Mouse (Mus musculus): ENCODE measurements at regions not wholly inside any gene's neighbourhood (a gene's known extent, or its start where the extent isn't known, plus 50 kb on each side); places are given as distances from the start of the nearest gene placed in this dataset.
A peak's percentile ranks its signal among the peaks of the same experiment; 100 is the strongest.

DNA sequence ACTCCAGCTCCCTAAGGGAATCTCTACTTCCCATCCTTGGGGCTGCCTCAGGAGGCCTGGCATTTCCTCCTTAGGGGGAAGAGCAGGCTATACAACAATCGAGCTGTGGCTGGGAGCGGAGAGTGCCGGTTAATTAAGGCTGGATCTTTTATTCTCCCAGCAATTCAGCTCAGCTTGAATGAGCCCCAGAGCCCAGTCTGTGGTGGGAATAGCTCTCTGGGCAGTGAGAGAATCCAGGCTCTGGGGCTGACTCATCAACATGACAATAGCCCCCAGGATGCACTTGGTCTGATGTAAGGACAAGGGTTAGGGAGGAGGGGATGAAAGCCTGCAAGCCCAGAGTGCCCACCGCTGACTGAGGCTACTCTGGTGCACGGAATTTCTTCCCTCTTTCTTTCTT lies 280.2 kb upstream of the Sox9 start:
- DNase-seq (ENCODE audit: extremely low spot score in 1 of 2, low spot score in 1 of 2): peak; percentile 14 to 31

- DNase-seq (ENCODE audit: extremely low spot score in 1 of 2, low spot score in 1 of 2): no peak
Observed at GRCm38 (mm10) chr11:112519076-112519475, 262.9 kb upstream of the Sox9 start.

GRCm38 (mm10) chr11:112524983-112525382 lies 257.0 kb upstream of the Sox9 start:
- DNase-seq (ENCODE audit: extremely low spot score in 1 of 2, low spot score in 1 of 2): no peak

DNA sequence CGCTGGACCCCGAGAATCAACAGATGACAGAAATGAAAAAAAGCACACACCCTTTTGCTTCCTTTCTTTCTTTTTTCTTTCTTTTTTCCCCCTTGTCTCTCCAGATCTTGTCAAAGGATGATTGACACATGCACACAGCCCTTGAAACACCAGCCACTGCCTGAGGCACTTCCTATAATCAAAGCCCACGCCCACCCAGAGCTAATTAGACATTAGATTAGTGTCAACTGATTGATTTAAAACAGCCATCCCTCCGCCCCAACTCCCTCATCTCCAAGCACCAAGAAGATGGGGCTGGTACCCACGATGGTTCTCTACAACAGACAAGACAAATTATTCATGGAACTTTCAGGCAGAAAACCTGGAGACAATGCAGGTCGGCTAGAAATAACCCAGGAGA lies 239.5 kb upstream of the Sox9 start:
- DNase-seq (ENCODE audit: extremely low spot score in 1 of 2, low spot score in 1 of 2): no peak

GRCm38 (mm10) chr11:112543473-112543872 lies 238.6 kb upstream of the Sox9 start:
- DNase-seq (ENCODE audit: extremely low spot score in 1 of 2, low spot score in 1 of 2): no peak

DNA sequence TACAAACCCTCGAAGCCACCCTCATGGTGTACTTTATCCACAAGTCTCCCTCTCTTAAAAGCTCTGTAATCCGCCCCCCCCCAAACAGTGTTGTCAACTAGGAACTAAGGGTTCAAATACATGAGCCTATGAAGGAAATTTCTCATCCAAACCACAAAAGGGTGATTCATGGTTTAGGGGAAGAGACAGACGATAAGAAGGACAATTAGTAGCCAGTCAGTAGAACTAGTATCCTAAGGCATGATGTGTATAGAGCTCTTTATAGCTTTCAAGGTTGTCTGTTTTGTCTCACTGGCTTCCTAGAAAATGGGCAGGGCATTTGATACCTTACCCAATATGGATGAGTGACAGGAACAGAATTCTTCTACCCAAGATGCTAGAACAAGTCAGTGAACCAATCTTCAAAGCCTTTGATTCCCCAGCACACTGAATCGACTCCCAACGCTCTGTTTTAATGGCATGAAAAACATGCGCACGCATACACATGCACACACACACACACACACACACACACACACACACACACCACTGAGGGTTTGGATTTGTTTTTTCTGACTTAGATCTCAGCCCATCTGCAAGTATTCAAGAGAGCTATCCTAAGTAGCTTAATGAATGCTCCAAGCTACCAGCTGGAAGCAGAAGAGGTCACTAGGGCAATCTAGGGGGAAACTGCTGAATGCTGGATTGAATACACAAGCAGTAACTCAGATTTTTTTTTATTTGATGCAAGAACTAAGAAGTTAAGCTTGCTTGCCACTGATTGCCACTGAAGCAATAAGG lies 236.6 kb upstream of the Sox9 start:
- DNase-seq (ENCODE audit: extremely low spot score in 1 of 2, low spot score in 1 of 2): no peak

GRCm38 (mm10) chr11:112546162-112546561 lies 235.9 kb upstream of the Sox9 start:
- DNase-seq (ENCODE audit: extremely low spot score in 1 of 2, low spot score in 1 of 2): no peak

DNA sequence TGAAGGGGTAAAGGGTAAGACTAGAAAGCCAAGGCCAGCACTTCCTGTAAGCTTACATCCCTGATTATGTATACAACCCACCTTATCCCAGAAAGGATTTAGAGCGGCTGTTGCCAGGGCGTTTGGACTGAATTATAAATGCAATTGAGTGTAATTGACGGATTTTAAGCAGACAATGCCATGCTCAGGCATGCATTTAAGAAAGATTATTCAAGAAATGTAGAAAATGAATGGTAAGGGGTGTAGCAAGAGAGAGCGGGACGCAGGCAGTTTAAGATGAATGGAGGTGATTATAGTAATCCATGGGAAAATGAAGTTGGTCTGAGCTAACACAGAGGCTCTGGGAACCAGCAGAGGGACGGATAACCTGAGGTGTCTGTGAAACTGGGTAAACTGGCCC lies 229.2 kb upstream of the Sox9 start:
- DNase-seq (ENCODE audit: extremely low spot score in 1 of 2, low spot score in 1 of 2): no peak

- DNase-seq (ENCODE audit: extremely low spot score in 1 of 2, low spot score in 1 of 2): no peak
Observed at GRCm38 (mm10) chr11:112563027-112563426, 219.0 kb upstream of the Sox9 start.

GRCm38 (mm10) chr11:112564706-112565215 lies 217.3 kb upstream of the Sox9 start:
- DNase-seq (ENCODE audit: extremely low spot score in 1 of 2, low spot score in 1 of 2): no peak

DNA sequence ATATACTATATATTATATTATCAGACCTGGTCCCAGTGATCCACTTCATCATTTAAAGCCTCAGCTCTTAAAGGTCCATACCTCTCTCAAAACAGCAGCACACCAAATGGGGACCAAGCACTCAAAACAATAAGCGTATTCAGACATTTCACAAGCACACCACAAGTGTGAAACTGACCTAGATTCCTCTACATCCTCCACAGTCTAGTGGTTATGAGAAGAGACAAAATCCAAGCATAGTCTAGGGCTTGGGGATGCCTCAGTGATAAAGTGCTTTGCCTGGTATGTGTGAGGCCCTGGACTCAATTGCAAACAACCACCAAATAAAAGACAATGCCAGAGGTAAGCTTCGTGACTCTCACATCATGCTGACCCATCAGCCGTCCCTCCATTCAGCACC lies 216.0 kb upstream of the Sox9 start:
- no peak for DNase-seq (ENCODE audit: extremely low spot score in 1 of 2, low spot score in 1 of 2)

DNA sequence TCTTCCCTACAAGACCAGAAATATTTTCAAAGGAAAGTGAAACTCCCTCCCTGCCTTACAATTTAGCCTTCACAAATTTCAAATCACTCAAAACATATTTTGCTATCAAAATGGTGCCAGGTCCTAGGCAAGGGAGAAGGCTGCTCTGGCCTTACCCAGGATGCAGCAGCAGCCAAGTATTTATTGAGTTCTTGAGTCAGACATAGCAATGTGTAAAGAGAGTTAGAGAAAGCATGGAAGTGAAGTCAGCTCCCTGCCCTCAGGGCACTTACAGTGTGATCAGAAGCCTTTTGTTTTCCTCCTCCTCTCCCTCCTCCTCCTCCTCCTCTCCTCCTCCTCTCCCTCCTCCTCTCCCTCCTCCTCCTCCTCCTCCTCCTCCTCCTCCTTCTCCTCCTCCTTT lies 194.6 kb upstream of the Sox9 start:
- DNase-seq (ENCODE audit: extremely low spot score in 1 of 2, low spot score in 1 of 2): no peak

- no peak for DNase-seq (ENCODE audit: extremely low spot score in 1 of 2, low spot score in 1 of 2)
Observed at GRCm38 (mm10) chr11:112588088-112588487, 193.9 kb upstream of the Sox9 start.

GRCm38 (mm10) chr11:112590214-112590613 lies 191.8 kb upstream of the Sox9 start:
- DNase-seq (ENCODE audit: extremely low spot score in 1 of 2, low spot score in 1 of 2): no peak

DNA sequence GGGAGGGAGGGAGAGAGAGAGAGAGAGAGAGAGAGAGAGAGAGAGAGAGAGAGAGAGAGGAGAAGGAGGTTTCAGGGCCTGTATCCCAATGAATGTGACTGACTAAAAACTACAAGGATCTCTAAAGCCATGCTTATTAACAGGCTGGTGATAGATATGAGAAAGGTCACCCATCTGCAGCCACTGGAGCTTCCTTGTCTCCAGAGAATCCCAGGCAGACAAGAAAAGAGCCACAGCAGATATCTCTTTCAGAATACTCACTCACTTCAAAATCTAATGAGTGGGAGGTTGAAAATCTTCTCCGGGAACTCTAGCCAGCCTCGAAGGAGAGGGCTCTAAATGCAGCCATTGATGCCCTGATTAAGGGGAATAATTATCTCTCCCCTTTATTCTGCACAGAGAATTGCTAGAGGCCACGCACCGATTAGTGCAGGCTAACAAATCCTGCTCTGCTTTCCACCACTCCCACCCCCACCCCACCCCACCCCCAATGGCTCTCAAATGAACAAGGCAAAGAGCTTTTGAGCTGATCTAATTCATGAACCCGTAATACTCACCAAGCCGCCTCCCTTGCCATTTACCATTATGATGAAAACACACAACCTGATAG lies 189.5 kb upstream of the Sox9 start:
- DNase-seq (ENCODE audit: extremely low spot score in 1 of 2, low spot score in 1 of 2): peak in 1 of 2 experiments; percentile 6

DNA sequence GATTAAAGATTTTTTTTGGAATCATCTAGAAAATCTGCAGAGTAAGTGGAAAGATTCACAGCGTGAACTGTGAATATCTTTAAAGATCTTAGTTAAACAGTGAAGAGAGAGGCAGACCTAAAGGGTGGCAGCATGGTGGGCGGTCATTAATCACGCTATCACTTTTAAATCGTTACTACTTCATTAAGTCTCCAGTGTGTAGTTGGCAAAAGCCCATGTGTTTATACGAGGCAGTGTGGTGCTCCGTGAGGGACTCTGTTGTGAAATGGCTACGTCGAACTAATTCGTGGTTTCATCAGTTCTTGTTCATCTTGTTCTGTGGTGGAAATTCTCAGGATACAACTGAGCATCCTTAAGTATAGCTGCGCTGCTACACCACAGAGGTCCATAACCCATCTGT lies 188.2 kb upstream of the Sox9 start:
- DNase-seq (ENCODE audit: extremely low spot score in 1 of 2, low spot score in 1 of 2): no peak

DNA sequence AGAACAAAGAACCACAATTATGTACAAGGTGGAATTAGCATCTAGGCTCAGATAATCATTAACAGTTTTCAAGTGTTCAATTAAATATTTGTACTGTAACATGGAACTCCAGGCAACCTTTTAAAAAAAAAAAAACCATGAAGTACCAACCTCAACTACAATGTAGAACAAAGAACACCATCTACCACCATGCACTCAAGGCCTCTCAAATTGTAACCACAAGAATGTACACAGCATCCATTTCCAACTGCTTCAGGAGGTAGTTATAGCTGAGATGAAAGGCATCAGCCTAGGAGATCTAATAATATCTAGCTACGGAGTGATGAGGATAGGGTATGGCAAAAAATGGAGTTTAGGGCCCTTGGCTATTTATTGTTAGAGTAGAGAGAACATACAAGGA lies 174.7 kb upstream of the Sox9 start:
- DNase-seq (ENCODE audit: extremely low spot score in 1 of 2, low spot score in 1 of 2): no peak

- DNase-seq (ENCODE audit: extremely low spot score in 1 of 2, low spot score in 1 of 2): no peak
Observed at GRCm38 (mm10) chr11:112609277-112609676, 172.7 kb upstream of the Sox9 start.

GRCm38 (mm10) chr11:112611073-112611472 lies 171.0 kb upstream of the Sox9 start:
- DNase-seq (ENCODE audit: extremely low spot score in 1 of 2, low spot score in 1 of 2): peak in 1 of 2 experiments; percentile 17

GRCm38 (mm10) chr11:112615629-112616028 lies 166.4 kb upstream of the Sox9 start:
- DNase-seq (ENCODE audit: extremely low spot score in 1 of 2, low spot score in 1 of 2): no peak

DNA sequence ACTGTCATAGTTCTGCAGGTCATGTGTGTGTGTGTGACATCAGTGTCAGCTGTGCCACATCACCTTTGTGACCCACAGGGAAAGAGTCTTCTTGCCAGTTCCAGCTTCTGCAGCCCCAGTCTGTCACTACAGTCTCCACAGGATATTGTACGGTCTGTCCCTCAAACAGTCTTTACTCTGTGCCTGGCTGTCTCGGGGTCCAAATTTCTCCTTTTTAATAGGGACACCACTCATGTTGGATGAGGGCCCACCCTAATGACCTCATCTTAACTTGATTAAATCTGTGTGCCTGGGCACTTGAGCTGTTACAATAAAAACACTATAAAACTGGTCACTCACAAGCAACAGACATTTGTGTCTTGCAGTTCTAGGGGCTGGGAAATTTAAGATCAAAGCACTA lies 165.1 kb upstream of the Sox9 start:
- DNase-seq (ENCODE audit: extremely low spot score in 1 of 2, low spot score in 1 of 2): no peak

- peak in 1 of 2 experiments; percentile 45 for DNase-seq (ENCODE audit: extremely low spot score in 1 of 2, low spot score in 1 of 2)
Observed at GRCm38 (mm10) chr11:112620916-112621315, 161.1 kb upstream of the Sox9 start.

Data from frontal cortex, adult 2 months (tissue).